Mouse (Mus musculus): ENCODE measurements around the gene Zswim1. TPM values are rescaled to one million over a fixed set of nuclear protein-coding genes. Genes with fewer than 3 reads are reported as not detected.
"Not testable (repeated sequence)": the region's sequence is repeated elsewhere in the genome, so short reads cannot be mapped to it uniquely, and the experiment has no call there.

Gene Zswim1
- polyA plus RNA-seq, 1 experiment from 2014 or later, result 17.3 TPM

DNA sequence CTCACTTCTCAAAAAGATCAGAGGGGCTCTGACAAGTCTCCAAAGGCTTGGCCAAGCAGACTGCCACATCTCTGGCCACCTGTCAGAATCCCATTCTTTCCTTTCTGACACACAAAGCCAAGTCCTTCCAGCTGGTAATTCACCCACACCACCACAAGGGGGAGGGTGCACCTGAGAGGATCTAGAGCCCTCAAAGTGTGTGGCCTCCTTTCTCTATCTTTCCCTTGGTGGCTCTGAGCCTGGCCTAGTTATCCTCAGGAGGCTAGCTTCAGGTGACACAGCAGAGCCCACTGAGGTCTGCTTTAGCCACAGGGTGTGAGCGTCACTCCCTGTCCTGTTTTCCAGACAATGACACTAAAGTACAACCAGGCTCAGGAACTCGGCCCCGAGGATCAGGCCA, 29.2 kb upstream of the Zswim1 start:
- no peak for ATAC-seq (ENCODE audit: insufficient number of reproducible peaks, insufficient read depth, low FRiP score, low TSS enrichment, low read depth)
- H3K27me3 ChIP-seq, result no peaks in the 10 kb centered on the region
- no peak overlapping the region for H3K27ac ChIP-seq
- H3K4me3 ChIP-seq (replicated peaks), result no peak overlapping the region
- H3K4me1 ChIP-seq (replicated peaks), result no peaks in the 10 kb centered on the region
- H3K4me2 ChIP-seq, result no peak overlapping the region
- no peak overlapping the region for H3K9ac ChIP-seq (replicated peaks)
- 91% methylated on average over 3 of the region's 3 CpGs for WGBS
- no peaks in the 10 kb centered on the region for H3K9me3 ChIP-seq
- H3K36me3 ChIP-seq, result peaks cover 84% of the 10 kb centered on the region

DNA sequence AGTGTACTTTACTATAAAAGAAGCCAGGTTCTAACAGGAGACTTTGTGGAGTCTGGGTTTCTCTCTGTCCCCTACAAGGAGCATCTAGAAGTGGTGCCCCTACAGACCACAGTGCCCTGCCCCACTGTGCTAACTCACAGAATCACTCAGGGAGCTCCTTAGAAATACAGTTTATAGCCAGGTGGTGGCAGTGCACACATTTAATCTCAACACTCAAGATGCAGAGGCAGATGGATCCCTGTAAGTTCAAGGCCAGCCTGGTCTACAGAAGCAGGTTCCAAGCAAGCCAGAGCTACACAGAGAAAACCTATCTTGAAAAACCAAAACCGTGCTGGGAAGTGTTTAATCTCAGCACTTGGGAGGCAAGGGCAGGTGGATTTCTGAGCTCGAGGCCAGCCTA, 28.7 kb upstream of the Zswim1 start:
- H3K9me3 ChIP-seq, result no peaks in the 10 kb centered on the region
- H3K9ac ChIP-seq (replicated peaks), result no peak overlapping the region
- peaks cover 84% of the 10 kb centered on the region for H3K36me3 ChIP-seq
- no peak overlapping the region for H3K4me2 ChIP-seq
- ATAC-seq (ENCODE audit: insufficient number of reproducible peaks, insufficient read depth, low FRiP score, low TSS enrichment, low read depth), result no peak
- no peaks in the 10 kb centered on the region for H3K4me1 ChIP-seq (replicated peaks)
- WGBS, result 93% methylated on average over 2 of the region's 2 CpGs
- H3K4me3 ChIP-seq (replicated peaks), result no peak overlapping the region
- no peak overlapping the region for H3K27ac ChIP-seq
- H3K27me3 ChIP-seq, result no peaks in the 10 kb centered on the region

DNA sequence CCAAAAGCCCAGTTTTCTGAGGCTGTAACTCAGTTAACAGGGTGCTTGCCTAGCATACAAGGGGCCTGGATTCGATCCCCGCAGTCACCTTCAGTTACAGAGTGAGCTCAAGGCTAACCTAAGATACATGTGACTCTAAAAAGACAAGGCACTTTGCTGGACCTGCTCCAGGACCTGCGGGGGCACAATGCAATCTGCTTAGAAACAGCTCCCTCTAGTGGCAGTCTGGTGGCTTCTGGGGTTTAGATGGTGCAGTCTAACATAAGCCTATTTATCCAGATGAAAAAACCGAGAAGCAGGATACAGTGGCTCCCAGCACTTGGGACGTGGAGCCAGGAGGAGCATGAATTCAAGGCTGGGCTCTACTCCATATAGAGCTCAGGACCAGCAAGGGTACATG, 28.2 kb upstream of the Zswim1 start:
- Histone ChIP-seq H3K9me3 (no peaks in the 10 kb centered on the region), H3K4me3 (replicated peaks) (no peak overlapping the region), H3K36me3 (peaks cover 85% of the 10 kb centered on the region), H3K9ac (replicated peaks) (no peak overlapping the region), H3K27ac (no peak overlapping the region), H3K4me2 (no peak overlapping the region), H3K4me1 (replicated peaks) (no peaks in the 10 kb centered on the region), H3K27me3 (no peaks in the 10 kb centered on the region)
- ATAC-seq (ENCODE audit: insufficient number of reproducible peaks, insufficient read depth, low FRiP score, low TSS enrichment, low read depth), result peak; percentile 64; the same call in 1 of the 2 replicates
- WGBS, result 39% methylated on average over 5 of the region's 5 CpGs

- Histone ChIP-seq H3K9ac (replicated peaks) (no peak overlapping the region), H3K4me1 (replicated peaks) (no peaks in the 10 kb centered on the region), H3K4me2 (no peak overlapping the region), H3K9me3 (no peaks in the 10 kb centered on the region), H3K27me3 (no peaks in the 10 kb centered on the region), H3K36me3 (peaks cover 84% of the 10 kb centered on the region), H3K27ac (no peak overlapping the region), H3K4me3 (replicated peaks) (no peak overlapping the region)
- 80% methylated on average over 4 of the region's 4 CpGs for WGBS
- no peak for ATAC-seq (ENCODE audit: insufficient number of reproducible peaks, insufficient read depth, low FRiP score, low TSS enrichment, low read depth)
Observed at GRCm38 (mm10) chr2:164795868-164796267, 26.6 kb upstream of the Zswim1 start.

DNA sequence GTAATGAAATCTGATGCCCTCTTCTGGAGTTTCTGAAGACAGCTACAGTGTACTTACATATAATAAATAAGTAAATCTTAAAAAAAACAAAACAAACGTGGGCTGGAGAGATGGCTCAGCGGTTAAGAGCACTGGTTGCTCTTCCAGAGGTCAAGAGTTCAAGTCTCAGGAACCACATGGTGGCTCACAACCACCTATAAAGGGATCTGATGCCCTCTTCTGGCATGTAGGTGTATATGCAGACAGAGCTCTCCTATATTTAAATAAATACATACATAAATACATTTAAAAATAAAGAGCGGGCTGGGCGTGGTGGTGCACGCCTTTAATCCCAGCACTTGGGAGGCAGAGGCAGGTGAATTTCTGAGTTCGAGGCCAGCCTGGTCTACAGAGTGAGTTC, 23.9 kb upstream of the Zswim1 start:
- not testable (repeated sequence) for H3K4me3 ChIP-seq (replicated peaks); H3K4me2 ChIP-seq; H3K27me3 ChIP-seq; H3K27ac ChIP-seq; H3K9ac ChIP-seq (replicated peaks); H3K9me3 ChIP-seq; H3K4me1 ChIP-seq (replicated peaks); ATAC-seq (ENCODE audit: insufficient number of reproducible peaks, insufficient read depth, low FRiP score, low TSS enrichment, low read depth)
- WGBS, result 70% methylated on average over 6 of the region's 6 CpGs
- H3K36me3 ChIP-seq, result peaks cover 76% of the 10 kb centered on the region

- no peak for ATAC-seq (ENCODE audit: insufficient number of reproducible peaks, insufficient read depth, low FRiP score, low TSS enrichment, low read depth)
- Histone ChIP-seq H3K27ac (no peak overlapping the region), H3K4me1 (replicated peaks) (peaks cover 13% of the 10 kb centered on the region), H3K9ac (replicated peaks) (no peak overlapping the region), H3K4me2 (no peak overlapping the region), H3K9me3 (no peaks in the 10 kb centered on the region), H3K4me3 (replicated peaks) (no peak overlapping the region), H3K27me3 (no peaks in the 10 kb centered on the region), H3K36me3 (peaks cover 62% of the 10 kb centered on the region)
- WGBS, result 89% methylated on average over 13 of the region's 13 CpGs
Observed at GRCm38 (mm10) chr2:164800252-164801004, 22.1 kb upstream of the Zswim1 start.

GRCm38 (mm10) chr2:164803201-164803920, 19.1 kb upstream of the Zswim1 start:
- Histone ChIP-seq H3K36me3 (peaks cover 39% of the 10 kb centered on the region), H3K27ac (no peak overlapping the region), H3K4me1 (replicated peaks) (peaks cover 20% of the 10 kb centered on the region), H3K9me3 (no peaks in the 10 kb centered on the region), H3K4me2 (peak overlapping the region; percentile 84), H3K27me3 (no peaks in the 10 kb centered on the region), H3K4me3 (replicated peaks) (peak overlapping the region; percentile 79), H3K9ac (replicated peaks) (peak overlapping the region; percentile 81)
- 90% methylated on average over 16 of the region's 16 CpGs for WGBS
- no peak for ATAC-seq (ENCODE audit: insufficient number of reproducible peaks, insufficient read depth, low FRiP score, low TSS enrichment, low read depth)

GRCm38 (mm10) chr2:164803921-164804313, 18.6 kb upstream of the Zswim1 start:
- Histone ChIP-seq H3K4me3 (replicated peaks) (peak overlapping the region; percentile 79), H3K27me3 (no peaks in the 10 kb centered on the region), H3K27ac (no peak overlapping the region), H3K4me1 (replicated peaks) (peaks cover 20% of the 10 kb centered on the region), H3K4me2 (peak overlapping the region; percentile 84), H3K9me3 (no peaks in the 10 kb centered on the region), H3K36me3 (peaks cover 38% of the 10 kb centered on the region), H3K9ac (replicated peaks) (peak overlapping the region; percentile 81)
- 60% methylated on average over 1 of the region's 1 CpGs for WGBS
- ATAC-seq (ENCODE audit: insufficient number of reproducible peaks, insufficient read depth, low FRiP score, low TSS enrichment, low read depth), result no peak

DNA sequence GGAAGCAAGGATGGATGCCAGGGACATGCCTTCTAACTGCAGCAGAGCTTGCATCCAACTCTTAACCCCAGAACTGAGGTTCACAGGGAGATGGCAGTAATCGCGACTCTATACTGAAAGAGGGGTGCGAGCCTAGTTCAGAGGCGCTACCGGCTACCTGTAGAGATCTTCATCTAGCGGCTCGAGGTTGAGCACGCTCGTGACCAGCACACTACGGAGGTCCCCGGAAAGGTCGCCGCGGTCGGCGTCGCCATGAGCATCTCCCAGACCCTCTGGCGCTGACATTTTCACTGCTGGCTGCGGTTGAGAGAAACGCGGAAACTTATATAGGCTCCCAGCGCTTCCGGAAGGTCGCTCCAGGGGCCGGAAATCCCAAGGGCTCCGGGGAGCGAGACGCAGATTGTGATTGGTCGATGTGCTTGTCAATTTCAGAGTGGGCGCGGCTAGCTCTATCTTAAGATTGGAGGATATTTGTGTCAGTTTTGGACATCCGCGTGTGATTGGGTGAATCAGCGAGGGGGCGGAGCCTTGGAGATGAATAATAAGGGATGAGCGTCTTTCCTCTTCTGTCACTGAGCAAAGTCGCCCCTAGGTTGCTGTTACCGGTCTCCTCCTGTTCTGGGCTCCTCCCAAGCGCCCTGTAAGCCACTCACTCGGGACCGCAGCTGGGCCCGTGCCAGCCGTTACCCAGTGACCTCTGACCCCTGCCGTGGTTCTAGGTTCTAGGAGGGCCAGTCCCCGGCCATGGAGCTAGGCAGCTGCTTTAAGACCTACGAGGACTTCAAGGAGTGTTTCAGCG, 17.8 kb upstream of the Zswim1 start, which contains the start of the genes Acot8 and Zswim3:
Gene Acot8 (minus strand): TSS at position 350 of the 799 bp plus-strand sequence.
Gene Zswim3 (plus strand): TSS at position 566 of the 799 bp plus-strand sequence.
- H3K36me3 ChIP-seq, result peaks cover 35% of the 10 kb centered on the region
- H3K9me3 ChIP-seq, result no peaks in the 10 kb centered on the region
- H3K27ac ChIP-seq, result peak within 1 kb of the TSS; percentile 73
- H3K4me1 ChIP-seq (replicated peaks), result peaks cover 20% of the 10 kb centered on the region
- H3K4me3 ChIP-seq (replicated peaks), result peak within 1 kb of the TSS; percentile 79
- H3K9ac ChIP-seq (replicated peaks), result peak within 1 kb of the TSS; percentile 81
- WGBS, result under 1% methylated on average over 47 of the region's 47 CpGs
- peak within 1 kb of the TSS; percentile 90 for H3K4me2 ChIP-seq
- H3K27me3 ChIP-seq, result no peaks in the 10 kb centered on the region
- peak; percentile 94 for ATAC-seq (ENCODE audit: insufficient number of reproducible peaks, insufficient read depth, low FRiP score, low TSS enrichment, low read depth)

DNA sequence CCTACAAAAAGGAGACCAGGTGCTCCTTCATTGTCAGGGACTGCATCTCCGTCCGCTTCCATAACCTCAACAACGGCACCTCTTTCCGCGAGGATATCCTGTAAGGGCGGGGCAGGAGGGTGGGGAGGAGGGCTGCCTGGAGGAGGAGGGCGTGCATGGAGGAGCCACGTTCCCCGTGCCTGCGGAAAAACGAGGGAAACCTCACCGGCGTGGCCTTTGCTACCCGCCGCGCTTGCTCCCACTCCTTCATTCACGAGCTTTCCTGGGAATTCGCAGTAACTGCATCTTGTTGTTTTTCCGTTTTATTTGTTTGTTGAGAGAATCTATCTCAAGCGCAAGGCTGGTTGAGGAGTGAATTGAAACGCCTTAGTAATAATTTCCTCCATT, 17.2 kb upstream of the Zswim1 start:
- peak overlapping the region; percentile 79 for H3K4me3 ChIP-seq (replicated peaks)
- under 1% methylated on average over 21 of the region's 21 CpGs for WGBS

GRCm38 (mm10) chr2:164806614-164807013, 15.9 kb upstream of the Zswim1 start:
- peaks cover 20% of the 10 kb centered on the region for H3K4me1 ChIP-seq (replicated peaks)
- H3K9ac ChIP-seq (replicated peaks), result no peak overlapping the region
- no peak overlapping the region for H3K4me2 ChIP-seq
- 82% methylated on average over 7 of the region's 7 CpGs for WGBS
- no peak overlapping the region for H3K27ac ChIP-seq
- no peak overlapping the region for H3K4me3 ChIP-seq (replicated peaks)
- peaks cover 23% of the 10 kb centered on the region for H3K36me3 ChIP-seq
- H3K9me3 ChIP-seq, result no peaks in the 10 kb centered on the region
- no peak for ATAC-seq (ENCODE audit: insufficient number of reproducible peaks, insufficient read depth, low FRiP score, low TSS enrichment, low read depth)
- H3K27me3 ChIP-seq, result no peaks in the 10 kb centered on the region

More for the DNA sequence above, 17.2 kb upstream of the Zswim1 start:
- Histone ChIP-seq H3K36me3 (peaks cover 33% of the 10 kb centered on the region), H3K9me3 (no peaks in the 10 kb centered on the region), H3K9ac (replicated peaks) (peak overlapping the region; percentile 74), H3K27me3 (no peaks in the 10 kb centered on the region), H3K4me1 (replicated peaks) (peaks cover 20% of the 10 kb centered on the region), H3K4me2 (peak overlapping the region; percentile 90), H3K27ac (peak overlapping the region; percentile 73)
- ATAC-seq (ENCODE audit: insufficient number of reproducible peaks, insufficient read depth, low FRiP score, low TSS enrichment, low read depth), result peak; percentile 44; the same call in 1 of the 2 replicates

Data from limb, embryonic 12.5 days (tissue).